Mouse (Mus musculus): ENCODE results near the gene Bhlhe23.

- TF ChIP-seq ZC3H11A (IDR thresholded peaks at IDR 0.05; ENCODE audit: borderline replicate concordance, low read depth, low read length) (no peak), CHD2 (IDR thresholded peaks at IDR 0.05; ENCODE audit: low read depth, low read length) (no peak), ZNF384 (IDR thresholded peaks at IDR 0.05; ENCODE audit: low read depth, low read length) (no peak), MAFK (IDR thresholded peaks at IDR 0.05; ENCODE audit: insufficient read depth, low read depth, low read length) (no peak), HCFC1 (IDR thresholded peaks at IDR 0.05; ENCODE audit: borderline replicate concordance, insufficient read depth, low read length) (no peak)
These were observed 27.8 kb downstream of the Bhlhe23 start for GRCm38 (mm10) chr2:180748904-180749303.

All from ES-E14 (cell line).